Mouse (Mus musculus): ENCODE results near the gene Ifna11.
"Not testable (repeated sequence)": the region's sequence is repeated elsewhere in the genome, so short reads cannot be mapped to it uniquely, and the experiment has no call there.

DNA sequence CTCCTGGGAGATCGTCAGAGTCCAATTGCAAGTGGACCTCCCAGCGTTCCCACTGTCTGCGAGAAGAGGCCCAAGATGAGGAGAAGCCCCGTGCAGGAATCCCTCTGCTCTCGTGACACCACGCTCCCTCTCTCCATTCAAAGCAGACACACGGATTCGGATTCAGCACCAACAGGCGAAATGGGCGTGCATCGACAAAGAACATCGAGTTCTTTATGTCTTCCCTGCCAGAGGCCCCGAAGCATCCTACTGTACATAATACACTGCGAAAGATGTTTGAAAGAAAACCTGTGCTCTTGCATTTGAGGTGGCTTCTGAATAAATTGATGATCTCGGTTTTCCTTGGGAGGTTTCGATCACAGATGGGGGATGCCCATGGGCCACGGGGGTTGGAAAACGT is 39.4 kb upstream of the Ifna11 start:
- not testable (repeated sequence) for TF ChIP-seq POLR2A (IDR thresholded peaks at IDR 0.05; ENCODE audit: borderline replicate concordance, control insufficient read depth, low read depth, low read length); CTCF (IDR thresholded peaks at IDR 0.05; ENCODE audit: control insufficient read depth, insufficient read depth, low read length)
